Mouse (Mus musculus) megakaryocyte, embryonic 14.5 days (primary cell): ENCODE data around the gene Sgta. TPM values are rescaled to one million over a fixed set of nuclear protein-coding genes. Genes with fewer than 3 reads are reported as not detected.

Experiments used
- H3K27me3 ChIP-seq: replicated peaks from 2 replicates; pipeline ENCODE3; 2012; ENCODE audit warnings: inconsistent platforms
- H3K36me3 ChIP-seq: replicated peaks from 2 replicates; pipeline ENCODE3; 2012; ENCODE audit warnings: low read length, inconsistent platforms, mixed read lengths
- H3K4me1 ChIP-seq: 2 replicates; pipeline ENCODE4 v1.6.1; 2012; ENCODE audit warnings: inconsistent platforms
- H3K4me3 ChIP-seq: replicated peaks from 2 replicates; pipeline ENCODE3; 2012; ENCODE audit warnings: moderate library complexity, mild to moderate bottlenecking, inconsistent platforms
- H3K9me3 ChIP-seq: 2 replicates; pipeline ENCODE4 v1.6.1; 2012; ENCODE audit warnings: inconsistent platforms
- FLI1 ChIP-seq: IDR thresholded peaks from 2 replicates; pipeline ENCODE4 v1.6.1; 2012; ENCODE audit warnings: low read length, inconsistent platforms, mixed read lengths
- GATA1 ChIP-seq: IDR thresholded peaks from 3 replicates; pipeline ENCODE4 v1.6.1; 2012; ENCODE audit warnings: mixed read lengths, low read length, inconsistent platforms, borderline replicate concordance
- polyA plus RNA-seq: library from polyadenylated mRNA; stranded (reverse); fragments of >175 nt; gene quantifications from 2 replicates; pipeline ENCODE4 v1.2.3, GENCODE M21; 2012; ENCODE audit warnings: low replicate concordance; ENCODE audit not compliant: insufficient read depth

Gene Sgta
- polyA plus RNA-seq, 1 experiment = 262 TPM

DNA sequence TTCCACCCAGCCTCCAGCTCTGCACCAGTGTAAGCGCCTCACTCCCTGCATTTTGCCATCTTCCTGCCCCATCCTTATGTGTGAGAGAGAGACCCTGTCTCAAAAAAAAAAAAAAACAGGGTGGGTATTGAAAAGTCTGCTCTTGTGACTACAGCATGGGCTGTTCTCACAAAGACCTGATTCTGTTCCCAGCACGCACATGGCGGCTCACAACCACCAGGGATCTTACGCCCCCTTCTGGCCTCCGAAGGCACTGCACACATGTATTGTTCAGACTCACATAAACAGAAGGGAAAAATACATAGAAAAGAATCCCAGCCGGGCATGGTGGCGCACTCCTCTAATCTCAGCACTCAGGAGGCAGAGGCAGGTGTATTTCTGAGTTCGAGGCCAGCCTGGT, 37.2 kb downstream of the Sgta start:
- no peaks in the 10 kb centered on the region for H3K36me3 ChIP-seq
- peaks cover 7% of the 10 kb centered on the region for H3K9me3 ChIP-seq
- H3K4me3 ChIP-seq = no peak overlapping the region
- peaks cover 69% of the 10 kb centered on the region for H3K27me3 ChIP-seq
- no peak for TF ChIP-seq GATA1
- TF ChIP-seq FLI1 = no peak
- peaks cover 40% of the 10 kb centered on the region for H3K4me1 ChIP-seq

- Histone ChIP-seq H3K9me3 (peaks cover 7% of the 10 kb centered on the region), H3K27me3 (peaks cover 64% of the 10 kb centered on the region), H3K4me1 (peaks cover 30% of the 10 kb centered on the region), H3K4me3 (peak overlapping the region; percentile 83), H3K36me3 (no peaks in the 10 kb centered on the region)
- no peak for TF ChIP-seq FLI1
- no peak for TF ChIP-seq GATA1
These were observed 38.4 kb downstream of the Sgta start for GRCm38 (mm10) chr10:81021547-81022110.

GRCm38 (mm10) chr10:81020207-81020606, 39.8 kb downstream of the Sgta start:
- Histone ChIP-seq H3K27me3 (peaks cover 55% of the 10 kb centered on the region), H3K4me1 (peaks cover 36% of the 10 kb centered on the region), H3K4me3 (no peak overlapping the region), H3K9me3 (peaks cover 7% of the 10 kb centered on the region), H3K36me3 (no peaks in the 10 kb centered on the region)
- no peak for TF ChIP-seq GATA1
- TF ChIP-seq FLI1 = no peak

DNA sequence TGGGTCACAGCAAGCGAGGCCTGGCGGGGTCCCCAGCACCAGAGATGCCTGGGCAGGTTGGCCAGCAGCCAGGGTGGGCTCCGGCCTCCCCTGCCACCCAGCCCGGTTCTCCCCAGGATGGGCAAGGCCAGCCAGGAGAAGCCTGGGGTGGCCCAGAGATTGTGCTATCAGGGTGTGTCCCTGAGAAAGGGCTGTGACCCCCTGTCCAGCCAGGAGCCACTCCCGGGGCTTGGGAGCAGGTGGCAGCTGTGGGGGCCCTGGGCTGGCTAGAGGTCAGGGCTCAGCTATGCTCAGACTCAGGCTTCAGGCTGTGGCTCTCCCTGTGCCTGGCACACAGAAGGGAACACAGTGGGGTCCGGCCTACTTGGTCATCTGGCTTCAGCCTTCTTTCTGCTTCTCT, 40.3 kb downstream of the Sgta start:
- H3K27me3 ChIP-seq = peaks cover 51% of the 10 kb centered on the region
- TF ChIP-seq GATA1 (no peak), FLI1 (no peak)
- H3K4me1 ChIP-seq = peaks cover 37% of the 10 kb centered on the region
- peaks cover 7% of the 10 kb centered on the region for H3K9me3 ChIP-seq
- no peaks in the 10 kb centered on the region for H3K36me3 ChIP-seq
- no peak overlapping the region for H3K4me3 ChIP-seq

GRCm38 (mm10) chr10:81018326-81018725, 41.7 kb downstream of the Sgta start:
- Histone ChIP-seq H3K4me3 (no peak overlapping the region), H3K27me3 (peaks cover 48% of the 10 kb centered on the region), H3K4me1 (peaks cover 48% of the 10 kb centered on the region), H3K36me3 (no peaks in the 10 kb centered on the region), H3K9me3 (peaks cover 7% of the 10 kb centered on the region)
- no peak for TF ChIP-seq GATA1
- TF ChIP-seq FLI1 = no peak

DNA sequence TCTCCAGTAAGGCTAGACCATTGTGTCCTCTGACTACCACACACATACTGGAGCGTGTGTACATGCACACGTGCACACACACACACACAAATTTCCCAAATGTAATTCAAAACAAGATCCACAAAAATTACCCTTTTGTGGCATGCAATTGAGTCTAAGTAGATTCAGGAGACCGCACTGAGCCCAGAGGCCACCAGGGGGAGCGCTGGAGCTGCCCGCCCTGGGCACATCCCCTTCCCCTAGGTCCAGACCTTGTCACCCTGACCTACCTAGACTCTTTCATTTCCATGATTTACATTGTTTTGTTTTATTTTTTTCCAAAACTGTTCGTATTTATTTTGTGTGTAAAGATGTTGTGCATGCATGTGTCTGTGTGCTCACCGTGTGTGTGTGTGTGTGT, 43.3 kb downstream of the Sgta start:
- H3K27me3 ChIP-seq = peaks cover 41% of the 10 kb centered on the region

GRCm38 (mm10) chr10:81015666-81016065, 44.3 kb downstream of the Sgta start:
- no peaks in the 10 kb centered on the region for H3K9me3 ChIP-seq
- H3K27me3 ChIP-seq = peaks cover 31% of the 10 kb centered on the region
- no peaks in the 10 kb centered on the region for H3K36me3 ChIP-seq
- TF ChIP-seq GATA1 (no peak), FLI1 (no peak)
- peaks cover 30% of the 10 kb centered on the region for H3K4me1 ChIP-seq
- no peak overlapping the region for H3K4me3 ChIP-seq

More for the DNA sequence above, 43.3 kb downstream of the Sgta start:
- TF ChIP-seq FLI1 (no peak), GATA1 (no peak)
- no peak overlapping the region for H3K4me3 ChIP-seq
- H3K9me3 ChIP-seq = no peaks in the 10 kb centered on the region
- no peaks in the 10 kb centered on the region for H3K36me3 ChIP-seq
- H3K4me1 ChIP-seq = peaks cover 39% of the 10 kb centered on the region

DNA sequence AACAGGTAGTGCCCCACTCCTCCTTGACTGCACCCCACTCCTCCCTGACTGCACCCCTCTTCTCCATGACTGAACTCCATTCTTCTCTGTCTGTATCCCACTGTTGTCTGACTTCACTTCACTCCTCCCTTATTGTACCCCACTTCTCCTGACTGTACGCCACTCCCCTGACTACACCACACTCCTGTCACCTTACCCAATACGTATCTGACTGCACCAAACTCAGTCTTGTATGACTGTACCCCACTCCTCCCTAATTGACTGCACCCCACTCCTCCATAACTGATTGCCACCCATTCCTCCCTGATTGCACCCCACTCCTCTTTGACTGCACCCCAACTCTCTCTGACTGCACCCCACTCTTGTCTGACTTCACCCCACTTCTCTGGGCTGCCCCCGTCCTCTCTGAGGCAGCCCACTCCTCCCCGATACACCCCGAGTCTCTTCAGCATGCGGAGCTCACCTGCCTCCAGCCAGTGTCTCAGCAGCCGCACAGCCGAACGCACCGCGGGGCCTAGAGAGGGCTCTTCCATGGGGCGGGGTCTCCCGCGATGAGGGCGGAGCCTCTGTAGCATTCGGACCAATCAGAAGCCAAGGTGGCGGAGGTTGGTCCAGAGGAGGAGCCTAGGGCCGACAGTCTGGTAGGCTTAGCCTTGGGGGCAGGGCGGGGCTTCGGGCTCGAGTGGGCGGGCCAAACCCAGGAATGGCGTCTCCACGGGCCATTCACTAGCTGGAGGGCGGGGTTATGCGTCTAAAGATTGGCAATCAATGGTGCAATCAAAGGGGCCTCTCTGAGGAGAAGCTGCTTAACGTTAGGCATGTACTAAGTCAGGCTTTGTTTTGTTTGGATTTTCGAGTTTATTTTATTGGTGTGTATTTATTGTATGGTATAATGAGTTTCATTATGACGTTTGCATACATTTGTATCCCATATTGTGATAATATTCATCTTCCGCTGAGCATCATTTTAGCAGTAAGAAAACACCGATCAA, 45.3 kb downstream of the Sgta start, which contains the start of gene Gng7:
Gene Gng7, minus strand, starts transcription at position 553 of the 992 bp plus-strand sequence.
- H3K4me3 ChIP-seq = peak within 1 kb of the TSS; percentile 86
- no peaks in the 10 kb centered on the region for H3K36me3 ChIP-seq
- TF ChIP-seq GATA1 = no peak
- no peak for TF ChIP-seq FLI1
- peaks cover 30% of the 10 kb centered on the region for H3K4me1 ChIP-seq
- H3K9me3 ChIP-seq = no peaks in the 10 kb centered on the region
- peaks cover 25% of the 10 kb centered on the region for H3K27me3 ChIP-seq

DNA sequence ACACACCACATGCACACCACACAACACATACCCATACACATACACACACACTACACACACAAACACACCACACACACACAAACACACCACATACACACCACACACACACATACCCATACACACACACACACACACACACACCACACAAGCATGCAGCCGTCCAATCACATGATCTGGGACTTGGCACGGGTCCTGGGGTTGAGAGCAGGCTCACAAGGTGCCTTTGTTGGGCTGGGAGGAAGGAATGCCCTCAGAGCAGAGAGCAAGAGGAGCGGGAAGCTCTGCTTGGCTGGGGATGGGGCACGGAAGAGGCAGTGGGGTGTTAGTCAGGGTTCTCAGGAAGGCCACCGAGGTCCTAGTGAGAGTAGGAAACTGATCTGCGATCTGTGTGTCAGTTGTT, 49.1 kb downstream of the Sgta start:
- Histone ChIP-seq H3K9me3 (no peaks in the 10 kb centered on the region), H3K4me1 (peaks cover 31% of the 10 kb centered on the region), H3K36me3 (no peaks in the 10 kb centered on the region), H3K27me3 (peaks cover 37% of the 10 kb centered on the region), H3K4me3 (no peak overlapping the region)
- TF ChIP-seq FLI1 (no peak), GATA1 (no peak)

DNA sequence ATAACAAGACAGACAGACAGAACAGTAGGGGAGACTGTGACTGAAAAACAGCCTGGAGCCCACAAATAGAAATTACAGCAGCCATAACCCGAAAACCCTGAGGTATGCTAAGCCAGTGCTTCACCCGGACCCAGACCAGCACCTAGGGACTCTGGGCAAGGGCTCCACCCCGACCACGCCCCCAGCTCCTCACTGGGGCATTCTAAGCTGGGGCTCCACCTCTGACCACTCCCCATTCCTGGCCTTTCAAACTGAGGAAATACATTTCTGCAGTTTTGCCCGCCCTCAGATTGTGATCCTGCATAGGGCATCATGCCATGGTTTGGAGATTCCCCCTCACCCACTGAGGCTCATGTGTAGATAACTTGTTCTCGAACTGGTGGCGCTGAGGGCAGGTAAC, 52.7 kb downstream of the Sgta start:
- no peak for TF ChIP-seq FLI1
- TF ChIP-seq GATA1 = no peak
- Histone ChIP-seq H3K9me3 (no peaks in the 10 kb centered on the region), H3K4me3 (no peak overlapping the region), H3K36me3 (no peaks in the 10 kb centered on the region), H3K4me1 (peaks cover 27% of the 10 kb centered on the region), H3K27me3 (peaks cover 43% of the 10 kb centered on the region)
